Mouse (Mus musculus): ENCODE data around the gene Tent4b. TPM values are rescaled to one million over a fixed set of nuclear protein-coding genes. Genes with fewer than 3 reads are reported as not detected.
"Not testable (repeated sequence)": the region's sequence is repeated elsewhere in the genome, so short reads cannot be mapped to it uniquely, and the experiment has no call there.

Gene Tent4b
- polyA plus RNA-seq, 1 experiment, result 28.9 TPM

GRCm38 (mm10) chr8:88198551-88198944 lies 465 bp upstream of the Tent4b start:
- H3K4me3 ChIP-seq (ENCODE audit: insufficient read depth, low read length), result peak overlapping the region; percentile 98
- H3K4me1 ChIP-seq (ENCODE audit: control insufficient read depth, insufficient read depth, low read length), result peaks cover 15% of the 10 kb centered on the region
- TF ChIP-seq CTCF (IDR thresholded peaks at IDR 0.05; ENCODE audit: low read depth, low read length), result no peak
- no peak for TF ChIP-seq POLR2A (IDR thresholded peaks at IDR 0.05; ENCODE audit: borderline replicate concordance, low read depth, low read length)
- peak overlapping the region; percentile 85 for H3K27ac ChIP-seq (ENCODE audit: insufficient read depth, low read depth, low read length)

DNA sequence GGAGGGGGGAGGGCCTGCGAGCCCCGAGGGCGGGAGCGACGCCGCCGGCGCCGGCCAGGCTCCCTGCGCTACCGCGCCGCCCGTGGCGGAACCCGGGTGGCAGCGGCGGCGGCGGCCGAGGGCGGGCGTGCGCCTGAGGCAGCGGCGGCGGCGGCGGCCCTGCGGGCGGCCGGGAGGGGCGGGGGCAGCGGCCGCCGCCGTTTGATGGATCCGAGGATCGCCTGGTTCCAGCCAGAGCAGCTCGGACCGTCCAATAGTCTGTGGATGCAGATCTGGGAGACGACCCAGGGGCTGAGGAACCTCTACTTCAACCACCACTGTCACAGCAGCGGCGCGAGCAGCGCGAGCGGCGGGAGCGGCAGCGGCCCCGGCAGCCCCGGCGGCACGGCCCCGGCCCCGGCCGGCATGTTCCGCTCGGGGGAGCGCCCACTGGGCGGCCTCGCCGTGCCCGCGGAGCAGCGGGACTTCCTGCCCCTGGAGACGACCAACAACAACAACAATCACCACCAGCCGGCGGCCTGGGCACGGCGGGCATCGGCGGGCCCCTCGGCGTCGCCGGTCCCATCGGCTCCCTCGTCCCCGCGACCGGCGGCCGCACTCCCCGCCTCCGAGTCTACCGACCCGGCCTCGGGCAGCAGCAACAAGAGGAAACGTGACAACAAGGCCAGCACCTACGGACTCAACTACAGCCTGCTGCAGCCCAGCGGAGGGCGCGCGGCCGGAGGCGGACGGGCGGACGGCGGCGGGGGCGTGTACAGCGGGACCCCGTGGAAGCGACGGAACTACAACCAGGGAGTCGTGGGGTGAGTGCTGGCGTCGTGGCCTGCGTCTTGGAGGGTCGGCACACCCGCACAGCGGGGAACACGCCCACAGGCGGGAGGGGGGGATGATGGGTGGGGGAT lies 938 bp downstream of the Tent4b start:
- Histone ChIP-seq H3K4me3 (ENCODE audit: insufficient read depth, low read length) (peak overlapping the region; percentile 98), H3K27ac (ENCODE audit: insufficient read depth, low read depth, low read length) (peak overlapping the region; percentile 56), H3K4me1 (ENCODE audit: control insufficient read depth, insufficient read depth, low read length) (peaks cover 16% of the 10 kb centered on the region)
- no peak for TF ChIP-seq CTCF (IDR thresholded peaks at IDR 0.05; ENCODE audit: low read depth, low read length)
- TF ChIP-seq POLR2A (IDR thresholded peaks at IDR 0.05; ENCODE audit: borderline replicate concordance, low read depth, low read length), result no peak

- Histone ChIP-seq H3K27ac (ENCODE audit: insufficient read depth, low read depth, low read length) (no peak overlapping the region), H3K4me3 (ENCODE audit: insufficient read depth, low read length) (peak overlapping the region; percentile 98), H3K4me1 (ENCODE audit: control insufficient read depth, insufficient read depth, low read length) (peaks cover 20% of the 10 kb centered on the region)
- no peak for TF ChIP-seq POLR2A (IDR thresholded peaks at IDR 0.05; ENCODE audit: borderline replicate concordance, low read depth, low read length)
- no peak for TF ChIP-seq CTCF (IDR thresholded peaks at IDR 0.05; ENCODE audit: low read depth, low read length)
These were observed 1.9 kb downstream of the Tent4b start for GRCm38 (mm10) chr8:88200724-88201495.

DNA sequence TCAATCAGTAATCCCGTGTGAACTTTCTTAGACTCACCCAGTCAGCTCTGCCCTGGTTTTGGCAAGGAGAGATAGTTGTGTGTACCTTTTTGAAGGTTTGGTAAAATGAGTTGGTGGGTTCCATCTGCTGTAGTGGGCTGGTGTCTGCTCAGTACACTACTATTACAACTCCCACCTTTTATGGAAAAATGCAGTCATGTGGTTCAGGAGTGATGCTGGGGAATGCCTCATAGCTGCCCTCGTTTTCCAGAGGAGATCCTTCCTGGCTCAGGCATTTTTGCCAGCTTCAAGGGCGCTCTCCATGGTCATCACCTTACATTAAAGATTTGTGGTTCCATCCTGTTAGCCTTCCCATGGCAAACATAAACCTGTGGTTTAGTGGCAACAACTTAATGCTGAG lies 2.6 kb downstream of the Tent4b start:
- Histone ChIP-seq H3K27ac (ENCODE audit: insufficient read depth, low read depth, low read length) (no peak overlapping the region), H3K4me1 (ENCODE audit: control insufficient read depth, insufficient read depth, low read length) (peaks cover 23% of the 10 kb centered on the region), H3K4me3 (ENCODE audit: insufficient read depth, low read length) (no peak overlapping the region)
- TF ChIP-seq CTCF (IDR thresholded peaks at IDR 0.05; ENCODE audit: low read depth, low read length) (no peak), POLR2A (IDR thresholded peaks at IDR 0.05; ENCODE audit: borderline replicate concordance, low read depth, low read length) (no peak)

- H3K4me3 ChIP-seq (ENCODE audit: insufficient read depth, low read length), result no peak overlapping the region
- TF ChIP-seq POLR2A (IDR thresholded peaks at IDR 0.05; ENCODE audit: borderline replicate concordance, low read depth, low read length) (no peak), CTCF (IDR thresholded peaks at IDR 0.05; ENCODE audit: low read depth, low read length) (no peak)
- peaks cover 48% of the 10 kb centered on the region for H3K4me1 ChIP-seq (ENCODE audit: control insufficient read depth, insufficient read depth, low read length)
- no peak overlapping the region for H3K27ac ChIP-seq (ENCODE audit: insufficient read depth, low read depth, low read length)
These were observed 7.0 kb downstream of the Tent4b start for GRCm38 (mm10) chr8:88206016-88206415.

GRCm38 (mm10) chr8:88207121-88207821 lies 8.3 kb downstream of the Tent4b start:
- TF ChIP-seq CTCF (IDR thresholded peaks at IDR 0.05; ENCODE audit: low read depth, low read length), result no peak
- H3K4me1 ChIP-seq (ENCODE audit: control insufficient read depth, insufficient read depth, low read length), result peaks cover 39% of the 10 kb centered on the region
- H3K27ac ChIP-seq (ENCODE audit: insufficient read depth, low read depth, low read length), result peak overlapping the region; percentile 20; the same call in 1 of the 2 replicates
- H3K4me3 ChIP-seq (ENCODE audit: insufficient read depth, low read length), result no peak overlapping the region

DNA sequence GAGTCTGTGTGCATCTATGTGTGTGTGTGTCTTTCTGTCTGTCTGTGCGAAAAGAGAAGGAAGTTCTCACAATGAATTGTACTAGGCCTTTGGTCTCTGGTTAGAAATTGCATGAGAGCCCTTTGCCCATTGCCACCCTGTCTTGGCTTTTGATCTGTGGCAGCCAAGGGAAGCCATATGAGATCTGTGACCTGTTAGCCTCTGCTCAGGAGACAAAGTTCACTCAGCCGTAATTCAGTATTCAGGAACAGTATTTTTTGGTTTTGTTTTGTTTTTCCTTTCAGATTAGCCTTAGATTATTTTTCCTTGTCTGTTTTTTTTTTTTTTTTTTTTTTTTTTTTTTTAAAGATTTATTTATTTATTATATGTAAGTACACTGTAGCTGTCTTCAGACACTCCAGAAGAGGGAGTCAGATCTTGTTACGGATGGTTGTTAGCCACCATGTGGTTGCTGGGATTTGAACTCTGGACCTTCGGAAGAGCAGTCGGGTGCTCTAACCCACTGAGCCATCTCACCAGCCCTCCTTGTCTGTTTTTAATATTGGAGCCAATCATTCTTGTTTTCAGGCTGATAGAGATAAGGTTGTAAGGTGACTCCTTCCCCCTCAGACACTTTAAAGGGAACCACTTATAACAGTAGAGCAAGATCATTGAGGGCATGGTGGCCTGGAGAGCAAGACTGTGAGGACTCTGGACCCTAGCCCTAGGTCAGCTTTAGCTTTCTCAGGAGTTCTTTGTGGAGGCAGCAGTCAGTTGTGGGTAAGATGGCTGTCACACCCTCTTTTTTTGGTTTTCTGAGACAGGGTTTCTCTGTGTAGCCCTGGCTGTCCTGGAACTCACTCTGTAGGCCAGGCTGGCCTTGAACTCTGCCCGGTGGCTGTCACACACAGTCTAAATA lies 11.2 kb downstream of the Tent4b start:
- H3K4me1 ChIP-seq (ENCODE audit: control insufficient read depth, insufficient read depth, low read length), result peaks cover 36% of the 10 kb centered on the region
- not testable (repeated sequence) for H3K4me3 ChIP-seq (ENCODE audit: insufficient read depth, low read length); H3K27ac ChIP-seq (ENCODE audit: insufficient read depth, low read depth, low read length)

DNA sequence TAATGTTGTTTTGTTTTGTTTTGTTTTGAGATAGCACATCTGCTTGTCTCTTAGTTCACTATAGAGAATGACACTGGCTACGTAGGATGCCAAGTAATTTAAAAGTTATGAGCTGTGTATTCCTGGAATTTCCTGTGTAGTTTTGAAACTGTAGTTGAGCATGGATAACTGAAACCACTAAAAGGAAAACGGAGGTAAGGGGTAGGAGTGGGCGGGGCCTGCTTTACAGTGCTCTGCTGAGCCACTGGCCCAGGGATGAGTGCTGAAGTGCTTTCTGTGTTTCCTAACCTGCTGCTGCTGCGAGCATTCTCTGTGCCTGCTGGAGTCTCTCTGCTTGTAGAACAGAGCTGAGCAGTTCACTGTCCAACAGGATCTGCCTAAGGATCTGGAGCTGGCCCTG lies 22.3 kb downstream of the Tent4b start:
- TF ChIP-seq CTCF (IDR thresholded peaks at IDR 0.05; ENCODE audit: low read depth, low read length), result no peak
- TF ChIP-seq POLR2A (IDR thresholded peaks at IDR 0.05; ENCODE audit: borderline replicate concordance, low read depth, low read length), result no peak
- H3K4me1 ChIP-seq (ENCODE audit: control insufficient read depth, insufficient read depth, low read length), result peaks cover 18% of the 10 kb centered on the region
- H3K4me3 ChIP-seq (ENCODE audit: insufficient read depth, low read length), result no peak overlapping the region
- no peak overlapping the region for H3K27ac ChIP-seq (ENCODE audit: insufficient read depth, low read depth, low read length)

DNA sequence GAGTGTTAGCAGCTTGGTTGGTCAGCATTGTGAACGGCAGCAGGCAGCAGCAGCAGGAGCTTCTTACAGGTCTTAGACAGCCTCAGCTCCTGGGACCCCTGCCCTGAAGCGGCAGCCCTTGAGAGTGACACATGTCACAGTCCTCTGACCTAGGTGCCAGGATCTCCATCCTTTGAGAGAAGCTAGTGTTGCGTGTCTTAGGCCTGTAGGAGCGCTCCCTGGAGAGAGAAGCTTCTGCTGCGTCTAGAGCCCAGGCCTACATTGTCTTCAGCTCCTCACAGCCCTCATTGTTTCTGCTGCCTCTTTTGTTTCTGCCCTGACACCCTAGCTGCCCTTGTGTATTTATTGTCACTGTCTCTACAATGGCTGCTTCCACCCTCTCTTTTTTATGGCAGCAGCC lies 26.3 kb downstream of the Tent4b start:
- peaks cover 37% of the 10 kb centered on the region for H3K4me1 ChIP-seq (ENCODE audit: control insufficient read depth, insufficient read depth, low read length)
- no peak overlapping the region for H3K27ac ChIP-seq (ENCODE audit: insufficient read depth, low read depth, low read length)
- no peak overlapping the region for H3K4me3 ChIP-seq (ENCODE audit: insufficient read depth, low read length)

More for the DNA sequence above, 26.3 kb downstream of the Tent4b start:
- TF ChIP-seq POLR2A (IDR thresholded peaks at IDR 0.05; ENCODE audit: borderline replicate concordance, low read depth, low read length) (no peak), CTCF (IDR thresholded peaks at IDR 0.05; ENCODE audit: low read depth, low read length) (no peak)
